Mouse (Mus musculus) kidney, adult 2 months (tissue): Measurements from ENCODE around the gene Galnt2. TPM values are rescaled to one million over a fixed set of nuclear protein-coding genes. Genes with fewer than 3 reads are reported as not detected.

Experiments
- DNase-seq: peaks from one replicate; pipeline ENCODE4 v3.0.0; 2021
- H3K27ac ChIP-seq: fragments of 200-500 bp; 2 replicates; pipeline ENCODE4 v1.5.1; 2012; ENCODE audit warnings: low read depth, low read length, control low read depth, inconsistent platforms; ENCODE audit not compliant: insufficient read depth
- H3K27me3 ChIP-seq: fragments of 200-500 bp; replicated peaks from 2 replicates; pipeline ENCODE4 v1.6.1; 2012; ENCODE audit warnings: mild to moderate bottlenecking, moderate library complexity, low read length, inconsistent platforms; ENCODE audit not compliant: control insufficient read depth, insufficient read depth
- H3K36me3 ChIP-seq: fragments of 200-500 bp; 2 replicates; pipeline ENCODE4 v1.6.1; 2012; ENCODE audit warnings: mild to moderate bottlenecking, moderate library complexity, low read length, inconsistent platforms; ENCODE audit not compliant: control insufficient read depth, insufficient read depth
- H3K4me1 ChIP-seq: fragments of 200-500 bp; 2 replicates; pipeline ENCODE4 v1.6.1; 2011; ENCODE audit warnings: low read length; ENCODE audit not compliant: control insufficient read depth, insufficient read depth
- H3K4me3 ChIP-seq: fragments of 200-500 bp; 2 replicates; pipeline ENCODE4 v1.5.1; 2011; ENCODE audit warnings: mild to moderate bottlenecking, low read depth, low read length, control low read depth; ENCODE audit not compliant: insufficient read depth
- CTCF ChIP-seq: fragments of 200-500 bp; conservative IDR thresholded peaks from 2 replicates; pipeline ENCODE4 v1.5.1; 2011; ENCODE audit warnings: low read depth, mild to moderate bottlenecking, control low read depth, low read length, moderate library complexity, mixed read lengths; ENCODE audit not compliant: insufficient read depth, insufficient read length
- POLR2A ChIP-seq: fragments of 200-500 bp; IDR thresholded peaks from one replicate; pipeline ENCODE4 v1.6.1; 2011; ENCODE audit warnings: low read depth, low read length, control low read depth
- WGBS: fragments of 180-500 bp; shearing (Covaris S2); methylation state at CpG from one replicate; pipeline ENCODE4 v1.1.7; 2018; 5-methylcytosine and 5-hydroxymethylcytosine counted together
- polyA plus RNA-seq: library from polyadenylated mRNA; depleted of rRNA; stranded (reverse); fragments of >200 nt; gene quantifications from 2 replicates; pipeline ENCODE4 v1.2.3, GENCODE M21; 2012

Gene Galnt2
- polyA plus RNA-seq, 1 experiment: 17.0 TPM

DNA sequence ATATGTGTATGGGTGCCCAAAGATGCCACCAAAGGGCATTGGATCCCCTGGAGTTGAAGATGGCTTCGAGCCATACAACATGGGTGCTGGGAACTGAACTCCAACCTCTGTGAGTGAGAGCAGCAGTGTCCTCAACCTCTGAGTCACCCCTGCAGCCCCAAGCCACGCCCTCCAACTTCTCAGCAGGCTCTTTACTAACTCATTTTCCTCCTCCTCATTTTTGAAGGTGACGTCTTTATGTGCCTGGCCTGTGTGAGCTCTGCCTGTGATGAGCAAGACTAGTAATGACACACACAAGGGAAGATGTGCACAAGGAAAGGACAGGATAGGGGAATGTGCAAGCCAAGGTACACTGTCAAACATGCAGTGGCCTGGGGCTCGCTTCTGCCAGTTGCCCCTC lies 28.0 kb downstream of the Galnt2 start:
- H3K4me1 ChIP-seq: peaks cover 25% of the 10 kb centered on the region

GRCm38 (mm10) chr8:124259925-124260324 lies 28.7 kb downstream of the Galnt2 start:
- Histone ChIP-seq H3K27me3 (no peaks in the 10 kb centered on the region), H3K36me3 (no peaks in the 10 kb centered on the region), H3K27ac (no peak overlapping the region), H3K4me1 (peaks cover 33% of the 10 kb centered on the region), H3K4me3 (no peak overlapping the region)
- TF ChIP-seq POLR2A (no peak), CTCF (no peak)
- no peak for DNase-seq
- 90% methylated on average over 7 of the region's 7 CpGs for WGBS

More for the DNA sequence above, 28.0 kb downstream of the Galnt2 start:
- 83% methylated on average over 4 of the region's 4 CpGs for WGBS
- TF ChIP-seq CTCF: no peak
- TF ChIP-seq POLR2A: no peak
- H3K36me3 ChIP-seq: no peaks in the 10 kb centered on the region
- no peak for DNase-seq
- H3K4me3 ChIP-seq: no peak overlapping the region
- no peak overlapping the region for H3K27ac ChIP-seq
- H3K27me3 ChIP-seq: no peaks in the 10 kb centered on the region

DNA sequence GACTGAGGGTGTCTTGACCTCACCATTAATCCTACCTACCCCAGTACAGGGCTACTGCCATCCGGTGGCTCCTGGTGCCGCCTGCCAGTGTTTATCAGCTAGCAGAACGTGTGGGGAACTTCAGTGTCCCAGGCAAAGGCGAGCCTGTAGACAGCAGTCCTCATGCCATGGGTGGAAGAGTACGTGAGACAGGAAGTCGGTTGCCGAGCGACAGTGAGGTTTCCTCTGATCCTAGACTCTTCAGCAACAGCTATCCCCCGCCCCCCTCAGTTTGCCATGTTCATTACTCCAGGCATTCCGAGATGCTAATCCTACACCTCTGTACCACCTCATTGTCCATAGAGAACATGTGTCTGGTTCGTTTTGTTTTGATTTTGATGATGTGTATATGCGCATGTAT lies 29.2 kb downstream of the Galnt2 start:
- peaks cover 36% of the 10 kb centered on the region for H3K4me1 ChIP-seq
- no peaks in the 10 kb centered on the region for H3K27me3 ChIP-seq
- 68% methylated on average over 12 of the region's 12 CpGs for WGBS
- TF ChIP-seq POLR2A (no peak), CTCF (no peak)
- H3K4me3 ChIP-seq: no peak overlapping the region
- no peaks in the 10 kb centered on the region for H3K36me3 ChIP-seq
- no peak overlapping the region for H3K27ac ChIP-seq
- DNase-seq: no peak

- no peak for DNase-seq
- TF ChIP-seq CTCF: no peak
- TF ChIP-seq POLR2A: no peak
- H3K4me1 ChIP-seq: peaks cover 30% of the 10 kb centered on the region
- 51% methylated on average over 9 of the region's 9 CpGs for WGBS
- no peaks in the 10 kb centered on the region for H3K36me3 ChIP-seq
- no peak overlapping the region for H3K27ac ChIP-seq
- no peak overlapping the region for H3K4me3 ChIP-seq
- no peaks in the 10 kb centered on the region for H3K27me3 ChIP-seq
Measured at GRCm38 (mm10) chr8:124263058-124263457, 31.9 kb downstream of the Galnt2 start.

DNA sequence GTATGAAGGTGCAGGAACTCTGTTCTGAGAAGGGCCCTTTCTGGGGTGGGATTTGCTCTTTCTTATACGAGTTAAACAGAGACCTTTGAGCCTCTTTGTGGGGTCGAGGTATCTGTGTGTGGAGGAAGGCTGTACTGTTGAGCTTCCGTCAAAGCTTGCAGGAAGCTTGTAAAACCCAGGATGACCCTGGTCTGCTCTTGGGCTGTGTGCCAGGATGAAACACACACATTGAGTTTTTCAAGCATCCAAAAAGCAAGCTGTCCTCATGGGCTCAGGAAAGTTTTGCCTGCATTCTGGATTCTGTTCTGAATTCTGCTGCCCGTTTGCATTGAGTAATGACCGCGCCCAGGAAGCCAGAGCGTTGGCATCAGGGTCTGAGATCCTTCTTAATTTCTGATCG lies 32.8 kb downstream of the Galnt2 start:
- Histone ChIP-seq H3K36me3 (no peaks in the 10 kb centered on the region), H3K4me3 (no peak overlapping the region), H3K27me3 (no peaks in the 10 kb centered on the region), H3K27ac (no peak overlapping the region), H3K4me1 (peaks cover 29% of the 10 kb centered on the region)
- WGBS: 62% methylated on average over 8 of the region's 8 CpGs
- TF ChIP-seq CTCF (no peak), POLR2A (no peak)
- DNase-seq: peak; percentile 57

DNA sequence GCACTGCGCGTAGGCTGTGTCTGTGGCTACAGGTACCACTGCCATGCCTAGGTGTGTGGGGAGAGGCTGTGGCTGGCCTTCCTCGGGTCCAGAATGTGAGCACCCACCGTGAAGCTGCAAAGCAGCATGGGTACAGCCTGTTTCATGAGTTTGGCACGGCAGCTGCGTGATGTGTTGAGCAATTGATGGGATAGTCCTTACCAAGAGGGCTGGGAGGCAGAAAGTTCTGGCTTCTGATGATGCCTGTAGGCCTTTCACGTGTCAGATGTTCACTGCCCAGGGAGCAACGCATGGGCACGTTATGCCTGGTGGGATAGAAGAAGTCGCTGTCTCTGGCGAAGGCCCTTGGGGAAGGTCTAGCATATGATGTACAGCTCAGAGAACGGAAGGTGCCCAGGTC lies 33.5 kb downstream of the Galnt2 start:
- Histone ChIP-seq H3K27me3 (no peaks in the 10 kb centered on the region), H3K4me1 (peaks cover 29% of the 10 kb centered on the region), H3K27ac (no peak overlapping the region), H3K4me3 (no peak overlapping the region), H3K36me3 (no peaks in the 10 kb centered on the region)
- no peak for TF ChIP-seq POLR2A
- no peak for TF ChIP-seq CTCF
- 76% methylated on average over 12 of the region's 12 CpGs for WGBS
- DNase-seq: no peak

GRCm38 (mm10) chr8:124265130-124265529 lies 33.9 kb downstream of the Galnt2 start:
- Histone ChIP-seq H3K27ac (no peak overlapping the region), H3K27me3 (no peaks in the 10 kb centered on the region), H3K4me3 (no peak overlapping the region), H3K36me3 (no peaks in the 10 kb centered on the region), H3K4me1 (peaks cover 29% of the 10 kb centered on the region)
- WGBS: 82% methylated on average over 2 of the region's 2 CpGs
- no peak for DNase-seq
- TF ChIP-seq POLR2A (no peak), CTCF (no peak)

- TF ChIP-seq POLR2A (no peak), CTCF (no peak)
- Histone ChIP-seq H3K27ac (no peak overlapping the region), H3K4me3 (no peak overlapping the region), H3K36me3 (no peaks in the 10 kb centered on the region), H3K4me1 (peaks cover 35% of the 10 kb centered on the region), H3K27me3 (no peaks in the 10 kb centered on the region)
- WGBS: 36% methylated on average over 8 of the region's 8 CpGs
- DNase-seq: peak; percentile 72
Measured at GRCm38 (mm10) chr8:124265798-124266197, 34.6 kb downstream of the Galnt2 start.
